Mouse (Mus musculus) MEL (cell line): Measurements from ENCODE around the gene Lrsam1. TPM values are rescaled to one million over a fixed set of nuclear protein-coding genes. Genes with fewer than 3 reads are reported as not detected.

Experiments
- DNase-seq: peaks from one replicate; pipeline ENCODE4 v3.0.0; 2011; ENCODE audit warnings: low read depth, low spot score
- H3K27ac ChIP-seq: 2 replicates; pipeline ENCODE4 v1.5.1; 2012; ENCODE audit warnings: low read depth, mild to moderate bottlenecking, control low read depth, low read length, moderate library complexity; ENCODE audit not compliant: control insufficient read depth
- H3K27me3 ChIP-seq, 2 experiments: fragments of 150-350 bp in 1 of 2; sonication (generic) in 1 of 2; 2 replicates each; pipeline ENCODE4 v1.6.1; 2012; ENCODE audit warnings: low read length in 2 of 2, mild to moderate bottlenecking in 2 of 2, improper control_type of control experiment in 1 of 2, moderate library complexity in 1 of 2; ENCODE audit not compliant: insufficient read depth in 2 of 2, control insufficient read depth in 1 of 2
- H3K36me3 ChIP-seq, 2 experiments: 2 replicates each; pipeline ENCODE4 v1.6.1; 2012 to 2014; ENCODE audit warnings: low read length in 2 of 2, improper control_type of control experiment in 1 of 2, inconsistent platforms in 1 of 2, mild to moderate bottlenecking in 1 of 2; ENCODE audit not compliant: insufficient read depth in 2 of 2, control insufficient read depth in 1 of 2
- H3K4me1 ChIP-seq, 2 experiments: fragments of 150-350 bp in 1 of 2; sonication (generic) in 1 of 2; 2 replicates each; pipeline ENCODE4 v1.6.1; 2012; ENCODE audit warnings: low read length in 2 of 2, improper control_type of control experiment in 1 of 2, mild to moderate bottlenecking in 1 of 2; ENCODE audit not compliant: insufficient read depth in 2 of 2, control insufficient read depth in 1 of 2
- H3K4me3 ChIP-seq, 2 experiments: fragments of 150-350 bp in 1 of 2; sonication (generic) in 1 of 2; 2 replicates each; pipeline ENCODE4 v1.5.1; 2012; ENCODE audit warnings: low read depth in 2 of 2, low read length in 2 of 2, mild to moderate bottlenecking in 2 of 2, moderate library complexity in 2 of 2, control low read depth in 1 of 2, improper control_type of control experiment in 1 of 2; ENCODE audit not compliant: control insufficient read depth in 1 of 2, insufficient read depth in 1 of 2
- H3K79me2 ChIP-seq: 2 replicates; pipeline ENCODE4 v1.6.1; 2012; ENCODE audit warnings: mild to moderate bottlenecking, low read length, moderate library complexity; ENCODE audit not compliant: control insufficient read depth, poor library complexity, insufficient read depth
- H3K9ac ChIP-seq: 2 replicates; pipeline ENCODE4 v1.6.1; 2012; ENCODE audit warnings: low read depth, mild to moderate bottlenecking, control low read depth, low read length, moderate library complexity; ENCODE audit not compliant: control insufficient read depth, poor library complexity, severe bottlenecking
- H3K9me3 ChIP-seq: fragments of 150-350 bp; sonication (generic); replicated peaks from 2 replicates; pipeline ENCODE4 v1.6.1; 2012; ENCODE audit warnings: mild to moderate bottlenecking, low read length, improper control_type of control experiment, moderate library complexity; ENCODE audit not compliant: insufficient read depth
- CHD1 ChIP-seq: IDR thresholded peaks from 2 replicates; pipeline ENCODE4 v1.6.1; 2012; ENCODE audit warnings: low read depth, mild to moderate bottlenecking, inconsistent platforms, low read length, improper control_type of control experiment
- CTCF ChIP-seq, 3 experiments: IDR thresholded peaks in 2 of 3; conservative IDR thresholded peaks in 1 of 3; 2 replicates each; pipeline ENCODE4 v1.5.1; 2011 to 2012; ENCODE audit warnings: low read length in 3 of 3, low read depth in 2 of 3, mild to moderate bottlenecking in 2 of 3, improper control_type of control experiment in 1 of 3, inconsistent platforms in 1 of 3, mixed read lengths in 1 of 3, moderate library complexity in 1 of 3; ENCODE audit not compliant: control insufficient read depth in 1 of 3, insufficient read depth in 1 of 3, poor library complexity in 1 of 3, severe bottlenecking in 1 of 3
- GATA1 ChIP-seq: IDR thresholded peaks from 2 replicates; pipeline ENCODE4 v1.6.1; 2011; ENCODE audit warnings: low read depth, low read length, improper control_type of control experiment
- HCFC1 ChIP-seq: IDR thresholded peaks from 2 replicates; pipeline ENCODE4 v1.6.1; 2012; ENCODE audit warnings: low read depth, mild to moderate bottlenecking, inconsistent platforms, low read length, improper control_type of control experiment, moderate library complexity
- MAFK ChIP-seq: IDR thresholded peaks from 2 replicates; pipeline ENCODE4 v1.6.1; 2011; ENCODE audit warnings: low read depth, mild to moderate bottlenecking, low read length, improper control_type of control experiment, borderline replicate concordance
- MAZ ChIP-seq: IDR thresholded peaks from 2 replicates; pipeline ENCODE4 v1.6.1; 2012; ENCODE audit warnings: low read depth, mild to moderate bottlenecking, inconsistent platforms, low read length, improper control_type of control experiment
- MYB ChIP-seq: IDR thresholded peaks from 2 replicates; pipeline ENCODE4 v1.6.1; 2011; ENCODE audit warnings: mild to moderate bottlenecking, low read depth, low read length, improper control_type of control experiment
- NRF1 ChIP-seq: IDR thresholded peaks from 2 replicates; pipeline ENCODE4 v1.6.1; 2014; ENCODE audit warnings: low read depth, mild to moderate bottlenecking, inconsistent platforms, low read length, improper control_type of control experiment, moderate library complexity; ENCODE audit not compliant: poor library complexity, insufficient read depth, severe bottlenecking
- POLR2AphosphoS2 ChIP-seq: IDR thresholded peaks from 2 replicates; pipeline ENCODE4 v1.6.1; 2011; ENCODE audit warnings: low read length, improper control_type of control experiment
- POLR2AphosphoS5 ChIP-seq: IDR thresholded peaks from 2 replicates; pipeline ENCODE4 v1.6.1; 2012; ENCODE audit warnings: low read depth, borderline replicate concordance, mild to moderate bottlenecking, inconsistent platforms, low read length, moderate library complexity, mixed read lengths
- SIN3A ChIP-seq: IDR thresholded peaks from 2 replicates; pipeline ENCODE4 v1.6.1; 2012; ENCODE audit warnings: low read length, improper control_type of control experiment, inconsistent platforms
- TAL1 ChIP-seq: IDR thresholded peaks from 2 replicates; pipeline ENCODE4 v1.6.1; 2012; ENCODE audit warnings: mild to moderate bottlenecking, inconsistent platforms, low read length, moderate library complexity, mixed read lengths
- USF2 ChIP-seq, 2 experiments: IDR thresholded peaks; 2 replicates each; pipeline ENCODE4 v1.6.1; 2011 to 2012; ENCODE audit warnings: improper control_type of control experiment in 2 of 2, low read length in 2 of 2, borderline replicate concordance in 1 of 2, inconsistent platforms in 1 of 2, low read depth in 1 of 2, mild to moderate bottlenecking in 1 of 2; ENCODE audit not compliant: insufficient read depth in 1 of 2
- polyA plus RNA-seq, 2 experiments: library from polyadenylated mRNA; stranded (reverse) in 1 of 2; unstranded in 1 of 2; fragments of >175 nt in 1 of 2; fragments of >200 nt in 1 of 2; gene quantifications; 2 replicates each; pipeline versions ENCODE4 v1.2.1 to v1.2.4; 2012; ENCODE audit warnings: low replicate concordance in 2 of 2, low read depth in 1 of 2; ENCODE audit not compliant: insufficient read length in 2 of 2, insufficient read depth in 1 of 2, missing spikeins in 1 of 2
- total RNA-seq: library from RNA; depleted of rRNA; stranded (reverse); fragments of 300-350 nt; gene quantifications from 2 replicates; pipeline ENCODE4 v1.2.3, GENCODE M21; 2012

The Lrsam1 gene
- total and polyA plus RNA-seq, 3 experiments, result 14.2 to 17.9 TPM; not detected in 1

DNA sequence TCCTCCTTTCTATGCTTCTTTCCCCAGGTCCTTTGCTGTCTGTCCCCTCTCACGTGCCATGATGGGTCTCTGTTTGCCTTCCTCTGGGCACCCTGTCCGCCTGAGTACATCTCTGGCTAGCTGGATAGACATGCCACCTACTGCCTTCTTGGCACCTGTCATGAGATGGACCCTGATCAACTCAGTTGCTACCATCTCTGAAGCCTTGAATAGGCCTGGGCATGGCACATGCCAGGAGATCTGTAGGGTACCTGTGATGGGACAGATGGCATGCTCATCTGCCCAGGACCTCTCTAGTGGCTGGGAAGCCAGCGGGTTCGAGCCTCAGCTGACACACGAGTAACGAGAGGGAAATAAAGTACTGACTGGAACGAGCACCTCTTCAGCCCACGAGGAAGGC, 12.8 kb upstream of the Lrsam1 start:
- Histone ChIP-seq H3K4me1 (peaks cover 13 to 17% of the 10 kb centered on the region in 2 experiments), H3K27ac (no peak overlapping the region), H3K9me3 (no peaks in the 10 kb centered on the region), H3K4me3 (no peak overlapping the region), H3K36me3 (peaks cover 0 to 16% of the 10 kb centered on the region in 2 experiments; a peak in 2 of 4 replicates), H3K27me3 (no peaks in the 10 kb centered on the region), H3K9ac (no peak overlapping the region)
- no peak for DNase-seq
- TF ChIP-seq POLR2AphosphoS2 (no peak), NRF1 (no peak), MAZ (no peak), MAFK (no peak), CTCF (IDR thresholded peaks at IDR 0.05 in 2 of 3, conservative IDR thresholded peaks at IDR 0.05 in 1 of 3; ENCODE audit: control insufficient read depth in 1 of 3, insufficient read depth in 1 of 3, low read depth in 2 of 3, low read length in 3 of 3, poor library complexity in 1 of 3, severe bottlenecking in 1 of 3) (no peak), MYB (no peak), GATA1 (no peak), TAL1 (no peak), POLR2AphosphoS5 (no peak), USF2 (IDR thresholded peaks at IDR 0.05; ENCODE audit: borderline replicate concordance in 1 of 2, insufficient read depth in 1 of 2, low read depth in 1 of 2, low read length in 2 of 2) (no peak)
- TF ChIP-seq, all 39 proteins: peak for 0
- H3K79me2 ChIP-seq, result no peaks in the 10 kb centered on the region; the same call in 1 of the 2 replicates

DNA sequence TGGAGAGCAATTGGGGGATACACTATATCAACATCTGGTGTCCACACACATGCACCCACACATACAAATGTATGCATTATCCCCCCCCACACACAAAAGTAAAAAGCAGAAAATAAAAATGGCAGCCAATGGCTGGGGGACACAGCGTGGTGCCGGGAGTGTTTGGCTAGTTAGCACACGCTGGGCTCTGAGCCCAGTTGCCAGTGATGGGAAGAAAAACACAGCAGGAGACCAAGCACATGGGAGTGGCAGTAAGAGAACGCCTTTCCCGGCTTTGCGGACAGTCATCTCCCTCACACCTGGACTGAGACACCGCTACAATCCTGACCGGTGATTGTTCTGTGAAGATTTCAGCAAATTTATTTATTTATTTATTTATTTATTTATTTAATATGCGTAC, 9.8 kb upstream of the Lrsam1 start:
- Histone ChIP-seq H3K27me3 (no peaks in the 10 kb centered on the region), H3K4me3 (no peak overlapping the region), H3K9me3 (no peaks in the 10 kb centered on the region), H3K4me1 (no peaks in the 10 kb centered on the region), H3K36me3 (no peaks in the 10 kb centered on the region), H3K79me2 (peaks cover 9% of the 10 kb centered on the region; the same call in 1 of the 2 replicates), H3K9ac (no peak overlapping the region), H3K27ac (no peak overlapping the region)
- TF ChIP-seq POLR2AphosphoS2 (no peak), MAFK (no peak), HCFC1 (no peak)
- no peak for DNase-seq

DNA sequence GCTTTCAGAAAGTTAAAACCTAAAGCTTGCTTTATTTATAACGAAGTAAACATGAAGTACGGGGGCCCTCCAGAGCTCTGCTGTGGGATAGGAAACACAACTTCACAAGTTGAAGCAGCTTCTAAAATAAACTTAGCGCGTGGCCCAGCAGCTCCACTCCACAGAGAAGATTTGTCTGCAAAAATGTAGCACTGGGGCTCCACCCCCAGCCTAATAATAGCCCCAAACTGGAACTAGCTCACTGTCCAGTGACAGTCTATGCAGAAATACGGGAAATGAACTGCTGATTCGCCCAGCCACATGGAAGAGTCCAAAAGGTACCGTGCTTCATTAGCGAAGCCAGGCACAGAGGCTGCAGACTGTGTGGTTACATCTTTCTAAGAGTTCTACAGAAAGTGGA, 7.9 kb upstream of the Lrsam1 start:
- Histone ChIP-seq H3K27ac (no peak overlapping the region), H3K36me3 (peaks cover under 1% of the 10 kb centered on the region in 2 experiments), H3K4me3 (no peak overlapping the region), H3K9ac (no peak overlapping the region), H3K79me2 (peaks cover 11% of the 10 kb centered on the region), H3K9me3 (no peaks in the 10 kb centered on the region), H3K4me1 (no peaks in the 10 kb centered on the region), H3K27me3 (no peaks in the 10 kb centered on the region)
- TF ChIP-seq SIN3A, result no peak
- no peak for TF ChIP-seq CHD1
- no peak for TF ChIP-seq GATA1
- no peak for DNase-seq
